Mouse (Mus musculus) gastrocnemius, postnatal 4 days (tissue): ENCODE measurements around the gene Slc4a1. TPM values are rescaled to one million over a fixed set of nuclear protein-coding genes. Genes with fewer than 3 reads are reported as not detected.

Experiments
- DNase-seq, 2 experiments: peaks; one replicate each; pipeline ENCODE4 v3.0.0; 2021 to 2022; ENCODE audit warnings: low spot score in 2 of 2, mixed read lengths in 2 of 2
- total RNA-seq, 2 experiments: library from RNA; stranded (reverse); gene quantifications; 2 replicates each; pipeline ENCODE4 v1.2.3; 2021

The Slc4a1 gene
- total RNA-seq, 2 experiments from 2014 or later, result 2.5 to 7.2 TPM

GRCm38 (mm10) chr11:102376196-102376835 is 10.3 kb upstream of the Slc4a1 start:
- no peak for DNase-seq

GRCm38 (mm10) chr11:102375196-102376173 is 9.5 kb upstream of the Slc4a1 start:
- DNase-seq, result peak in 1 of 2 experiments; percentile 36

- DNase-seq, result no peak
Measured at GRCm38 (mm10) chr11:102374108-102374725, 8.2 kb upstream of the Slc4a1 start.

GRCm38 (mm10) chr11:102373646-102374045 is 7.6 kb upstream of the Slc4a1 start:
- DNase-seq, result peak in 1 of 2 experiments; percentile 10

GRCm38 (mm10) chr11:102372936-102373335 is 6.9 kb upstream of the Slc4a1 start:
- DNase-seq, result no peak

- no peak for DNase-seq
Measured at GRCm38 (mm10) chr11:102371926-102372685, 6.1 kb upstream of the Slc4a1 start.

- DNase-seq, result no peak
Measured at GRCm38 (mm10) chr11:102370285-102370684, 4.3 kb upstream of the Slc4a1 start.

- DNase-seq, result no peak
Measured at GRCm38 (mm10) chr11:102369263-102369662, 3.3 kb upstream of the Slc4a1 start.

- no peak for DNase-seq
Measured at GRCm38 (mm10) chr11:102368347-102368746, 2.3 kb upstream of the Slc4a1 start.

- no peak for DNase-seq
Measured at GRCm38 (mm10) chr11:102367504-102368280, 1.7 kb upstream of the Slc4a1 start.

GRCm38 (mm10) chr11:102365699-102366098 is 304 bp downstream of the Slc4a1 start:
- no peak for DNase-seq

- no peak for DNase-seq
Measured at GRCm38 (mm10) chr11:102364570-102365371, 1.2 kb downstream of the Slc4a1 start.

GRCm38 (mm10) chr11:102363623-102364022 is 2.4 kb downstream of the Slc4a1 start:
- DNase-seq, result no peak

GRCm38 (mm10) chr11:102361776-102362495 is 4.1 kb downstream of the Slc4a1 start:
- no peak for DNase-seq

GRCm38 (mm10) chr11:102358365-102358764 is 7.6 kb downstream of the Slc4a1 start:
- DNase-seq, result no peak

- no peak for DNase-seq
Measured at GRCm38 (mm10) chr11:102356636-102357350, 9.2 kb downstream of the Slc4a1 start.

GRCm38 (mm10) chr11:102356190-102356589 is 9.8 kb downstream of the Slc4a1 start:
- no peak for DNase-seq

- DNase-seq, result no peak
Measured at GRCm38 (mm10) chr11:102355501-102355900, 10.5 kb downstream of the Slc4a1 start.
